Mouse (Mus musculus) cortical plate, adult 2 months (tissue): ENCODE results near the gene Gm16223. TPM values are rescaled to one million over a fixed set of nuclear protein-coding genes. Genes with fewer than 3 reads are reported as not detected.

Source experiments
- H3K27ac ChIP-seq: fragments of 200-500 bp; 2 replicates; pipeline ENCODE4 v1.5.1; 2012; ENCODE audit warnings: low read length, control low read depth, inconsistent platforms; ENCODE audit not compliant: insufficient read depth
- H3K4me1 ChIP-seq: fragments of 200-500 bp; 2 replicates; pipeline ENCODE4 v1.6.1; 2011; ENCODE audit warnings: low read length; ENCODE audit not compliant: control insufficient read depth, insufficient read depth
- H3K4me3 ChIP-seq: fragments of 200-500 bp; 2 replicates; pipeline ENCODE4 v1.5.1; 2011; ENCODE audit warnings: mild to moderate bottlenecking, low read length, control low read depth; ENCODE audit not compliant: insufficient read depth
- CTCF ChIP-seq: fragments of 200-500 bp; IDR thresholded peaks from 2 replicates; pipeline ENCODE4 v1.5.1; 2011; ENCODE audit warnings: mild to moderate bottlenecking, control low read depth, low read length; ENCODE audit not compliant: insufficient read depth; ENCODE audit errors: extremely low read depth
- POLR2A ChIP-seq: fragments of 200-500 bp; IDR thresholded peaks from 2 replicates; pipeline ENCODE4 v1.6.1; 2011; ENCODE audit warnings: mild to moderate bottlenecking, low read length, control low read depth; ENCODE audit not compliant: insufficient read depth; ENCODE audit errors: extremely low read depth
- polyA plus RNA-seq: library from polyadenylated mRNA; depleted of rRNA; stranded (reverse); fragments of >200 nt; gene quantifications from 2 replicates; pipeline ENCODE4 v1.2.3, GENCODE M21; 2012; rRNA removed

Gm16223 gene
- 0.04 TPM in 1 of 2 replicates, not detected in the other for polyA plus RNA-seq

GRCm38 (mm10) chr5:42067476-42068187 is at the start of gene Gm16223:
TSS of gene Gm16223 (plus strand) at chr5:42067960.
- Histone ChIP-seq H3K4me1 (no peaks in the 10 kb centered on the region), H3K4me3 (no peak within 1 kb of the TSS), H3K27ac (no peak within 1 kb of the TSS)
- TF ChIP-seq POLR2A: no peak
- TF ChIP-seq CTCF: no peak

- TF ChIP-seq POLR2A (no peak), CTCF (no peak)
- H3K27ac ChIP-seq: no peak overlapping the region
- no peak overlapping the region for H3K4me3 ChIP-seq
Measured at GRCm38 (mm10) chr5:42022029-42022428, 45.7 kb upstream of the Gm16223 start.

GRCm38 (mm10) chr5:42023521-42023920 is 44.2 kb upstream of the Gm16223 start:
- TF ChIP-seq POLR2A: no peak
- TF ChIP-seq CTCF: no peak
- Histone ChIP-seq H3K27ac (no peak overlapping the region), H3K4me3 (no peak overlapping the region), H3K4me1 (no peaks in the 10 kb centered on the region)

More at GRCm38 (mm10) chr5:42022029-42022428, 45.7 kb upstream of the Gm16223 start:
- no peaks in the 10 kb centered on the region for H3K4me1 ChIP-seq

- Histone ChIP-seq H3K27ac (no peak overlapping the region), H3K4me3 (no peak overlapping the region), H3K4me1 (no peaks in the 10 kb centered on the region)
- TF ChIP-seq CTCF: no peak
- TF ChIP-seq POLR2A: no peak
Measured at GRCm38 (mm10) chr5:42036388-42037082, 31.2 kb upstream of the Gm16223 start.

GRCm38 (mm10) chr5:42054636-42055035 is 13.1 kb upstream of the Gm16223 start:
- H3K4me1 ChIP-seq: no peaks in the 10 kb centered on the region
- H3K4me3 ChIP-seq: no peak overlapping the region
- H3K27ac ChIP-seq: no peak overlapping the region
- TF ChIP-seq POLR2A (no peak), CTCF (no peak)

- no peaks in the 10 kb centered on the region for H3K4me1 ChIP-seq
- no peak overlapping the region for H3K27ac ChIP-seq
- no peak for TF ChIP-seq CTCF
- TF ChIP-seq POLR2A: no peak
- no peak overlapping the region for H3K4me3 ChIP-seq
Measured at GRCm38 (mm10) chr5:42055151-42055550, 12.6 kb upstream of the Gm16223 start.

- H3K4me1 ChIP-seq: no peaks in the 10 kb centered on the region
- TF ChIP-seq POLR2A: no peak
- no peak for TF ChIP-seq CTCF
- H3K27ac ChIP-seq: no peak overlapping the region
- no peak overlapping the region for H3K4me3 ChIP-seq
Measured at GRCm38 (mm10) chr5:42065090-42065489, 2.7 kb upstream of the Gm16223 start.

- H3K4me1 ChIP-seq: no peaks in the 10 kb centered on the region
- no peak overlapping the region for H3K4me3 ChIP-seq
- TF ChIP-seq CTCF (no peak), POLR2A (no peak)
- H3K27ac ChIP-seq: no peak overlapping the region
Measured at GRCm38 (mm10) chr5:42067075-42067474, 685 bp upstream of the Gm16223 start.

GRCm38 (mm10) chr5:42068188-42068579 is 424 bp downstream of the Gm16223 start:
- H3K27ac ChIP-seq: no peak overlapping the region
- H3K4me3 ChIP-seq: no peak overlapping the region
- TF ChIP-seq CTCF (no peak), POLR2A (no peak)
- H3K4me1 ChIP-seq: no peaks in the 10 kb centered on the region
